Mouse (Mus musculus) regulatory T cell (primary cell): ENCODE results near the gene Gm17660.

ENCODE experiments used
- in situ Hi-C: fragments of 300-600 bp; cut with MboI, MseI; formaldehyde crosslinking; loops from one replicate; pipeline ENCODE4 v1.15.1; 2025; ENCODE audit warnings: high pct_unique_total_duplicates

The Gm17660 gene

DNA sequence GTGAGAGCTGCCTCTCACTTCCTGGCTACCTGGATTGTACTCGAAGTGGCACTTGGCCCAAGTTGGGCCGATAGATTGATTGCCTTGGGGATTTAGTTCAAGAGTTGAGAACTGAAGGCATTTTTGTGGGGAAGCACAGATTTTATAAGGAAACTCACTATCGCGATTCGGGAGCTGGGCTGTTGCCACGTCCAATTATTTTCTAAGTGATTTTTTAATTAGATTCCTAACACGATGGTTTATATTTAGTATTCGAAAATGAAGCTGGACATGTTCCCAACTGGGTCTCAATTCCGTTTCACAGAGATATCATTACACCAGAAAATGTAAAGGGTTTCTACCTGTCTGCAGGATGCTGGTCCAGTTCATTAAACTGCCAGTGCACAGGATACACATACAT, 8.0 kb upstream of the Gm17660 start:
- in situ Hi-C loops: no loop called here

DNA sequence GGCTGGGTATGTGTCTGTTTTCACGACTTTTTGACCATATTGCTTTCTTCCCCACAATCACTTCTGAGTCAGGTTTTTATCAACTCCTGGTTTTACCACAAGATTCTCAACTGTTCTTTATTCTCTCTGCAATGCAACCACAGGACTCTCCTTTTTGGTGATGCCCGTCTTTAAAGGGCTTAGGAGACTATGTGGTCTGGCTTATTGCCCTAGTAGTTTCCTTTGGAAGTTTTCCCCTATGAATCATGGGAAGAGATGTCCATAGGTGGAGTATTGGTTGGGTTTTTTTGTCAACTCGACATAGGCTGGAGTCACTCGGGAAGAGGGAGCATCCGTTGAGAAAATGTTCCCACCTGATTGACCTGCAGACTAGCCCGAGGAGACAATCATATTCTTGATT, 3.3 kb upstream of the Gm17660 start:
- in situ Hi-C loops: no loop called here

GRCm38 (mm10) chr5:104076361-104076760, 1.0 kb downstream of the Gm17660 start:
- in situ Hi-C loops: no loop called here

DNA sequence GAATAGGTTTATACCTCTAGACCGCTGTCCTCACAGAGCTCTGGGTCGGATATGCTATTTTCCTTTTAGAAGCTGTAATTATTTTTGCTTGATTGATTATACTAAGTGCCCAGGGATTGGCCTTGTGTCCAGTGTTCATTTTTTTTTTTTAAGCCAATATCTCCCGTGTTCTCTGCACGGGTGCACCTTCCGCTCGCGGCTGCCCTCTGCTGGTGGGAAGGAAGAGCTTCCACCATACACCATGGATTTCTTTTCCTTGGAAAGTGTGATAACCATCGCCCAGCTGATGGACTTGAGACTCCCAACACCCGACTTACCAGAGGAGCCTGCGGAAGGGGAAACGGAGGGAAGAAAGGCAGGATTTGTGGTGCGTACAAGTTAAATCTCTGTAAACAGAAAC, 3.0 kb downstream of the Gm17660 start:
- in situ Hi-C loops: no loop called here

DNA sequence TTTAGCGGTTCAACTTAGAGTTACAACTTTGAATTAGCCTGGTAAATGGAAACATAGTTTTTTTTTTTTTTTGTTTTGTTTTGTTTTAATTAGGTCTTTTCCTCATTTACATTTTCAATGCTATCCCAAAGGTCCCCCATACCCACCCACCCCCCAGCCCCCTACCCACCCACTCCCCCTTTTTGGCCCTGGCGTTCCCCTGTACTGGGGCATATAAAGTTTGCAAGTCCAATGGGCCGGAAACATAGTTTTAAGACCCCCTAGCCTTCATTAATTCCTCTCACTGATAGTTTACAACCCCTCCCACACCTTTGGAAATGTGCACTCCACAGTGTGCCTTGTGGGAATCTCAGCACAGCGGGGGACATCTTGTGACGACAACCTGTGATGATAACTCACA, 3.8 kb downstream of the Gm17660 start:
- in situ Hi-C loops: no loop called here

DNA sequence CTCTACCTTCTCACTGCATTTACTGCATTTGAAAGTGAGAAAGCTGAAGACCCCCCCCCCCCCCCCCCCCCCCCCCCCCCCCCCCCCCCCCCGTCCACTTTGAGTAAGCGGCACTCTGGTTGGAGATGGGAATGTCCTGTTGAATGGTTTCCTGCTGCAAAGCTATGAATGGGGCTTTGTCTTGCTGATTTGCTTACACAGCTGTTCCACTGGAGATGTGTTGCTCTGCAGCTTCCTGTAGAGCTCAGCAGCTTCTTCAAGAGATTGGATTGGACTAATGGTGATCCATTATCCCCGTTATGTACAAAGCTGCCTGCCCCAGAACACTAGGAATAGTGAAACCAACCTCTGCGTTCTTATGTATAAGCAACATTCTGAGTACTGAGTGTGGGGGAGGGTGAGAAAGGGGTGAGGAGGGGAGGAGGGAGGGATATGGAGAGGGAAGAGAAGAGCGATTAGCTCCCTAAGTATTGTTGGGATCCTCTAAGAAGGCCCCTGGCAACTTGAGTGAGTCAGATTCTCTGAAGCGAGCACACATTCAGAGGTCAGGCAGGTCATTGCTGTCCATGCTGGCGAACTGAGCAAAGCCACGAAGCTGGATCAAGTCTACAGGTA, 5.0 kb downstream of the Gm17660 start:
- in situ Hi-C loops: no loop called here

DNA sequence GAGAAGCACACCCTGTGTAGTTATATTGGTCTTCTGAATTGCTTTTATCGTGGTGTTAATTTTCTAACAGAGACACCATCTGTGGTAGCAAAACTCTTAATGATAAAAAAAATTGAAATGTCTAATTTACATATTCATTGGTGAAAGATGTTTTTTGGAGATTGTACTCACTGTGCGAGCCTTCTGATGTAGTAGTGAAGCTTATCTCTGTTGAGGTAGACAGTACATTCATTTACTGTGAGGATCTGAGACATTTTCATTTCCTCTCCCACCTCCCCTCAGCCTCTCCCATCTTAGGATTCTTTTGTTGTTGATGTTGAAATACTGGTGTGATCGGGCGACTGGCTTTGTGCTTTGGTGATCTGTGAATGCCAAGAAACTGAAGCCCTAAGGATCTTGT, 6.4 kb downstream of the Gm17660 start:
- in situ Hi-C loops: no loop called here

GRCm38 (mm10) chr5:104068751-104069150, 8.7 kb downstream of the Gm17660 start:
- in situ Hi-C loops: no loop called here

DNA sequence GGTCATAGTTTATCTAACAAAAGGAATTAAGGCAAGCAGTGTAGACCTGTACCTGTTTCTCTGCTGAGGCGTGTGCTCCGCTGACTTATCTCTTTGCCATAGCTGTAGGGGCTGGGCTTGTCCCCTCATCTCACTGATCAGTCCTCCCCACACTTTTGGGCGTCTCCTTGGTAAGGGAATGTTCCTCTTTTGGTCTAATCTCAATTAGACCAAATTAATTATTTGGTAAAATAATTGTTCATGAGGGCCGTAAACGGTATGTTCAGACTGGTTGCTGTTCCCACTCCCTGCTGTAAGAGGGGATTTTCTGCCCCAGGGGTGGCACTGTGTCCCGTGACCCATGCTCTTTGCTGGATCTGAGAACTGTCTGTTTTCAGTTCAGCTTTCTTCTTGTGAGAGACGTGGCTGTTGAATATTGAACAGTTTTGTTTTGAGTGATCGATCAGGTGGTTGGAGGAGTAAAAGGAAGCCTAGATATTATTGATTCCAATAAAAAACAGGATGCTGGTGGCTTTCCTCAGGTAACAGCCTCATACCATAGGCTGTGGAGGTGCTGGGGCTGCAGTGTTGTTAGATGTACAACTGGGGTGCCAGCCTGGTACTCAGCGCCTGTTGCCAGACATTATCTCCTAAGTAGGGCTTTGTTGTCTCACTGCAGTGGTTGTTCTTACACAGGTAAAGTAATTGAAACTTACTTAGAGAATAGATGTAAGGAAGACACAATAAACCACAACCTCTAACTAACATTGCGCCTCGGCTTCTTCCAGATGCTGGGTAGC, 14.4 kb downstream of the Gm17660 start:
- in situ Hi-C loops: loop anchor here (5.0 kb wide), 1 partner anchor 61 kb away; no protein-coding TSS in a partner anchor

DNA sequence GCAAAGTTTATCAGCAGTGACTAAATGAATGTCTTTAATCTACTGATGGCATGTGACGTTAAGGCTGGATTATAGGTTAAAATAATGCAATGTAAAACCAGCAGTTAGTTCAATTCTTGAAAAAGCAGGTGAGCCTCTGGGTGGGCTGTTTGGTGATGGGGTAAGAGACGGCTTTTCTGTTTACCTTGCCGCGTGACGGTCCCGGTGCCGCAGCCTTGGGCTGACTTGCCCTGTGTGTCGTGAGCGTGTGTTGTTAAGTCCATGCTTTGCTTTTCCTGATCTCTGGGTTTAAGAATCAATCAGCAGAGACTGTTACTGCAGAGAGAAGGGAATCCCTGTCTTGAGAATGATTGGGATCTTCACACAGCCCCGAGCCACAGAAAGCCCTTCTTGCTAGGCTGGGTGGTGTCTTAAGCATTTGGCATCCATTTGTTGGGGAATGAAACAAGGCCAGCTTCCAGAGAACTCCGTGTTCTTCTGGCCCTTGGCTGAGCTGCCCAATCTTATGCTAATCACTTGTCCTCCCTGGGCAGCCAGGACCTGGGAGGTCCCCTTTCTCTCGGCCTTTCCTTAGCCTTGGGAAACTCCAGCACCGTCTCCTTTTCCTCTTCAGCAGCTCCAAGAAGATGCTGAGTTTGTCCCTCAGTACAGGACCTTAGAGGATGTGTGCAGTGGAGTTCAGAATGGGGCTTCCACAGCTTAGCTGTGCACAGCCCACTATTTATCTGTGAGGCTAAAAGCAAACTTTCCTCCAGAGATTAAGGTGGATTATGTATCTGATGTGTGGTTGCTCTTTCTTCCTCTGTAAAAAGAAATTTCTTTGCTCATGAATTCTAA, 15.3 kb downstream of the Gm17660 start:
- in situ Hi-C loops: loop anchor here (5.0 kb wide), 1 partner anchor 60 kb away; no protein-coding TSS in a partner anchor

DNA sequence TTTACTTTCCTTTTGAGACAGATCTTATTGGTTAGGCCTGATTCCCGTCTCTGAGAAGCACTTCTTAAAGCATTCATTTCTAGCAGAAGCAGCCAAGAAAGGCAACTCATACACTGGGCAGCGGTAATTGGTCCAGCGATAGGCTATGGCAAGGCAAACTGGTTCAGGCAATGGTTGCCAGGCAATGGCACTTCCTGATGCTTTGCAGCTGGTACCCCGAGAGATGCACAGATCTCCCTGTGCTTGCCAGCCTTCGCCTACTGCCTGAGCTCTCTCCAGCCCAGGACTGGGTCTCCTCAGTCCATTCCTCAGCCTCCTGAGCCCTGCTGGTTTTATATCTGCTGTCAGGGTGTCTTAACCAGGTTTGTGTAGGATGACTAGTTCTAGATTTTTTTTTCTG, 17.0 kb downstream of the Gm17660 start:
- in situ Hi-C loops: loop anchor here (5.0 kb wide), 1 partner anchor 58 kb away; no protein-coding TSS in a partner anchor

- in situ Hi-C loops: loop anchor here (5.0 kb wide), 1 partner anchor 57 kb away; no protein-coding TSS in a partner anchor
Observed at GRCm38 (mm10) chr5:104059628-104060027, 17.8 kb downstream of the Gm17660 start.

GRCm38 (mm10) chr5:104058021-104058420, 19.4 kb downstream of the Gm17660 start:
- in situ Hi-C loops: no loop called here

GRCm38 (mm10) chr5:104056295-104056694, 21.1 kb downstream of the Gm17660 start:
- in situ Hi-C loops: no loop called here

GRCm38 (mm10) chr5:104055816-104056215, 21.6 kb downstream of the Gm17660 start:
- in situ Hi-C loops: no loop called here

- in situ Hi-C loops: no loop called here
Observed at GRCm38 (mm10) chr5:104054938-104055337, 22.5 kb downstream of the Gm17660 start.

DNA sequence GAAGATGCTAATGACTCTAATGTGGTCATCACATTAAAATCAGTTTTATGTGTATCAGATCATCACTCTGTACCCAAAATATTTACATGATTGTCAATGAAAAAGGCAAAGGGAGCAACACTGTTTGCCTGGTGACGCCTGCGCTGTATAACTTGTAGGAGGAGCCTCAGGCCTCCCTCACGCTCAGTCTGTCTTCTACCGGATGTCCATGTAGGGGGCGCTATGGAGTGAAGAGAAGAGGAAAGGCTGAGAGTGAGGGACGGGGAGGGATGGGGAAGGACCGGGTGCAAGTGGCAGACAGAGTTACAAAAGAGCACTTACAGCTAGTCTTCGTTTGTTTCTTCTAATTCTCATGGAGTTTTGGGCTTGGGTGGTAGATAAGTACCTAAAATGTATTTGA, 24.5 kb downstream of the Gm17660 start:
- in situ Hi-C loops: no loop called here

DNA sequence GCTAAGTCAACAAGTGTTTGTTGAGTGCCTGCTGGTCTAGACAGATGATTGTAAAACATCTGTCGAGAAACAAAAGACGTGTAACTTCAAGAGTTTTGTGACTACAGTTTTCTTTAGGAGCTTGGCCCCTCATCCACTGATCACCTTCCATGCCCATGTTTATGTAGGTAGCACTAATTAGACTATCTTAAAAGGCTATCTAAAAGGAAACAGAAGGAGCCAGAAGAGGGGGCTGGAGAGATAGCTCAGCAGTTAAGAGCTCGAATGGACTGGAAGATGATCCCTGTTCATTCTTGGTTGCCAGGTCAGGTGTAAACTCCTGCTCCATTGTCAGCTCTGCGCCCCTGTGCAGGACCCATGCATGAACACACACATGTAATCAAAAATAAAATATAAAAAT, 29.3 kb downstream of the Gm17660 start:
- in situ Hi-C loops: no loop called here

DNA sequence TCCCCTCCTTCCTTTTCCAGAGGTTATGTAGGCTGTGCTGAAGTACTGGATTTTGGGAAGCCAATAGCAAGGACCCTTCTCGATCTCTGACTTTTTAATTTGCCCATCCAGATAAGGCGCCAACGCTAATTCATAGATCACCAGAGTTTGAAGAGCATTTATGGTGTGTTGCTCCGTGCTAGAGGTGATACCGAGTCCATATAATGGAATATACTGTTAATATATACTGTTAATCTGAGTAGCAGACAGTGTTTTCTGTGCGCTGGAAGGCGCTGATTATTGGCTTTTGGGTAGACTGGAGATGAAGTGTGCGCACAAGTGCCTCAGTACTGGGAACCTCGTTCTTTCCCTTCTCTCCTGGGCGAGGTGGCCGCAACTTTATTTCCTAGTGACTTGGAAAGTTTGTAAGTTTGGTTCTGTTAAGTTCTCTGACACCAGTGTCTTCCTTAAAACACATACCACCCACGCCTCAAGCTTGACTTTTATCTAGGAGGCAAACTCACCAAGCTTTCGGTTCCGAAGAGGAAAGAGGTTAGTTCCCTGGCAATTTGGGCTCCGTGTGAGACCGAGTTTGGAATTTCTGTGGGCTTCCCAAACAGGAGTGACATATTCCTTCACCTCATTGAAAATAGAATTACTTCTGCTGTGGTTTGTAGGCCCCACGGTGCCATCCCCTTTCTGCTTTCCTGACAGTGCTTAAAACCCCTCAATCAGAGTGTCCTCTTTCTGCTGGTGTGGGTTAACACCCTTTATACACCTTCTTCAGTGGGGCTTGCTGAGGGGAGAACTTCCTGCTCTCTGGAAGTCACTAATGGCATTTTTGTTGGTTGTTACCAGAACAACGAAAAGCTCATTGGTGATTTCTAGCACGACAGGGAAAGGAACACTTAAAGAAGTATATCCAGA, 30.0 kb downstream of the Gm17660 start:
- in situ Hi-C loops: no loop called here

- in situ Hi-C loops: no loop called here
Observed at GRCm38 (mm10) chr5:104046256-104047199, 30.9 kb downstream of the Gm17660 start, which contains the start of gene Nudt9. TSS of gene Nudt9 (plus strand) at chr5:104046306.
